Mouse (Mus musculus): ENCODE results near the gene Dhrs7.
"Not testable (repeated sequence)": the region's sequence is repeated elsewhere in the genome, so short reads cannot be mapped to it uniquely, and the experiment has no call there.

Dhrs7 gene

DNA sequence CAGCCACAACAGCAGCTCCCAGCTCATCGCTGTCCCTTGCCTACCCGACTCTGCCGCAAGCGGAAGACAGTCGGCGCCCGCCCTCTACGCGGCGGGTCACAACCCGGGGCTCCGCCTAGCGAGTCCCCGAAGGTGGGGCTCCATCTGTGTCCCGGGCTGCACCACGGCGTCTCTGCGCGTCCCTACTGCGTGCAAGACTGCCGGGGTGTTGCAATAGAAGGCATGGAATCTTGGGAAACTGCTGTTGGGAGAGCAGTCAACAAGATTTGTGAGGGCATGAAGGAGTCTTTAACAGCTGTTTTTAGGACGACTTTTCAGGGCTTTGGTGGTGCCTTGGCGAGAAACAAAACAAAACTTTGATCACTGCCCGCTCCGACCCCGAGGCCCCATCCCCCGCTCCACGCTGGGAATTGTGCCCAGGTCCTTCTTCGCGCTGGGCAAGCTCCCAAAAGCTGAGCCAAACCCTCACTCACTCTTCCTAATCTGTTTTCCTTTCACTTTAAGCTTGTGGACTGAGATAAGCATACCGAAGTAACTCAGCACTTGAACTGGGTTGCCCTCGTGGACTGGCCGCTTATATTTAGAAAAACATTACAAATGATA lies at the start of gene Dhrs7:
Dhrs7 (minus strand) TSS at position 175 of the 603 bp plus-strand sequence.
- DNase-seq (ENCODE audit: low spot score) = peak; percentile 84

DNA sequence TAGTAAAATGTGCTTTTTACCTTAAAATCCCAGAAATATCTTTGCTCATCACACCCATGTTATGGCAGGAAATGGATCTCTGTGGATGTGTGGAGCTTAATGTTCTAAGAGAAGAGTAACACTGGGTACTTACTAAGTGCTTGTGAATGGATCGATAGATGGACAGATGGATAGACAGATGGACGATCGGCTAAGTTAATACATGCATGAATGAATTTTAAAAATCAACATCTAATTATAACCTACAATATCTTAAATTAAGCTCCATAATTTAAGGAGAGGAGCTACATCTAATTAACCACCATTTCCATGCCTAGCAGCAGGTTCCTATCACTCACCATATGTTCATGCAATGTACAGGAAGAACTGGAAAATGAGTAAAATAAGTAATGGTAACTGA lies 45.3 kb upstream of the Dhrs7 start:
- DNase-seq (ENCODE audit: low spot score) = no peak

DNA sequence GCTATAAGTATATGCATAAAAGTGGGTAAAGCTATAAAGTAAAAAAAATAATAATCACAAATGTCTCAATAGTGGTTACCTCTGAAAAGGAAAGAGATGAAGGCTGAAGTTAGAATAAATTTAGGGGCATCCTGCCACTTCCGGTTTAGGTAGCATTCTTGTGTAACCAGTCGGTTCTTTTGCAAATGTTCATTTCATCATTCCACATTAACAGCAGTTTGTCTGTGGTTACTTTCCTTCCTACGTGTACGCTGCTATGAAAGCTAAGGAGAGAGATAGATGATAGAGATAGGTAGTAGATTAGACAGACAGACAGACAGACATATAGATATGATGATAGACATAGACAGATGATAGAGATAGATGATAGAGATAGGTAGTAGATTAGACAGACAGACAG lies 39.4 kb upstream of the Dhrs7 start:
- DNase-seq (ENCODE audit: low spot score) = no peak

DNA sequence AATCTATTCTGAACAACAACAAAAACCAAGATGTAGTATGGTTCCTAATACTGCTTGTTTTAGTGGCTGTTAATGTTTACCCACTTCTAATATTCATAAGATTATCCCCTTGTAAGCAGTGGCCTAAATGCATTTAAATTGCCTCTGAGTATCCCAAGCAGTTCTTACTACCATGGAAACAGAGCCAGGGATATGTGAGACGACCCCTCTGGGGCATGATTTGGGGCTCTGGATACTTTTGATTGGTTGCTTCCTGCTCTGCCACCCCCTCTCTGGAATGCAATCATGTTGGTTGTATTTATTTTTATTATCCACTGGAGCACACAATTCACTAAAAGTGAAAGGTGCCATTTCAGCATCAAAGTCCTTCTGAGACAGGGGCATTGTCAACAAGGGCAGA lies 35.3 kb upstream of the Dhrs7 start:
- no peak for DNase-seq (ENCODE audit: low spot score)

DNA sequence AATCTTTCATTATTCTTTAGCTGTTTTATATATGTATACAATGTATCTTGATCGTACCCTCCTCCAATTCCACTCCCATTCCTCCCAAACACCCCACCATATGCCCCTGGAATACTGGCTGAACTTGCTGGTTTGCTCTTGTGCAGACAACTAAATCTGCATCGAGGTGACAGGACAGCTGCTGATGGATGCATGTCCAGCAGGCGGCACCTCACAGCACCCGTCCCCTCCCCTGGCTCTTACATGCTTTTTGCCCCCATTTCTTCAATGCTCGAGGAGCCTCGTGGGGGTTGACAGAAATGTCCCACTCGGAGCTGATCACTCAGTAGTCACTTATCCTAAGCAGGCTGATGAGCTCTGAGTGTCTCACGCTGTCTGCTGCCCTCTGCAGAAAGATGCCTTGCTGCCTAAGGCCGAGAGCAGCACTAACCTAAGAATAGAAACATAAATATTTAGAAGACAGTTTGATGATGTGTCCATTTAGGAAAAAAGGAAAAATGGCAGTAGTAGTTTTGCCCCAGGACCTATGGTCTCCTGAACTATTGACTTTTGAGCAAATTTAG lies 30.3 kb upstream of the Dhrs7 start:
- DNase-seq (ENCODE audit: low spot score) = no peak

DNA sequence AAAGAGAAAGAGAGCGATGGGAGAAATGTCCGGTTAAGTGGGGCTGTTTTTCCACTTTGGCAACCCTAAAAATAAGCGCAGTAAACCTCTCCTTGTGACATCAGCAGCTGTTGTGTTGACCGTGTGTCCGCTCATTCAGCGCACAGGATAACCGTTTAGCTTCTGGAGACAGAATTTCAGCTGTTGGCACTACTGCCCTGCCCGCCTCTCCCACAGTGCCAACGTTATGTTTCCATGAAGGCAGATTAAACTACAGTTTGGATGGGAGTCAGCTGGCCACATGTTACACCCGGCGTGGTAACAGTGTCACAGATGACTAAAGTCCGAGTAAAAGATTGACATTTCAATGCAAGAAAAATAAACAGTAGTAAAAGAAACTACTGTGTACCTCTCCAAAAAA lies 29.7 kb upstream of the Dhrs7 start:
- DNase-seq (ENCODE audit: low spot score) = no peak

DNA sequence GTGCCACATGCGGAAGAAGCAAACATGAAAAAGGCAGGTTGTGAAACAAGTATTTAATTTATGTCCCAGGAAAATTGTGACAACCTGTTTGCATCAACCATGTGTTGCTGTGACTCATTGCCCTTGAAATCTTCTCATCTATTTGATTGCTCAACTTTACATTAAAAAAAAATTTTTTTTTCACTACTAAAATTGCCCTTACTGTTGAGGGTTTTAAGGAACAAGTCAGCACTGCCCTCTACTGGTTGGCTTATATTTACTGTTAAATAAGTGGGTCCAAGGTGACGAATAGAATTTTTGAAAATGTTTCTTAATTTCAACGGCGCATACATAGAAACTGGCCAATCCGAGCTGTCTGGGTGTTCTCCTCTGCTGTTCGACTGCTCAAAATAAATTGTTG lies 29.2 kb upstream of the Dhrs7 start:
- no peak for DNase-seq (ENCODE audit: low spot score)

DNA sequence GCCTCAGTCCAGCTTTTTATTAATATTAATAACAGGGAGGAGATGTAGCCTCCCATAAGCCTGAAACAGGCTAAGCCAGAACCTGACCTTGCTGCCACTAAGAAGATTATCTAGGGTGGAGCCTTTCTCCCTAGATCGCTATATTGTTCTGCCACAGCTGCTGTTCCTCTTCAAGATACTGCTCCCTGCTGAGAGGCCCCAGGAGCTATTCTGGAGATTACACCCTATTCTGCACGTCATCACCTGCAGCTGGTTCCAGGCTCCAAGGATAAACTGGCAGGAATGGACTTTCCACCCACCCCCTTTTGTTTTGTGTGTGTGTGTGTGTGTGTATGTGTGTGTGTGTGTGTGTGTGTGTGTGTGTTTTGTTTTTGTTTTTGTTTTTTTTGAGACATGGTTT lies 23.6 kb upstream of the Dhrs7 start:
- not testable (repeated sequence) for DNase-seq (ENCODE audit: low spot score)

DNA sequence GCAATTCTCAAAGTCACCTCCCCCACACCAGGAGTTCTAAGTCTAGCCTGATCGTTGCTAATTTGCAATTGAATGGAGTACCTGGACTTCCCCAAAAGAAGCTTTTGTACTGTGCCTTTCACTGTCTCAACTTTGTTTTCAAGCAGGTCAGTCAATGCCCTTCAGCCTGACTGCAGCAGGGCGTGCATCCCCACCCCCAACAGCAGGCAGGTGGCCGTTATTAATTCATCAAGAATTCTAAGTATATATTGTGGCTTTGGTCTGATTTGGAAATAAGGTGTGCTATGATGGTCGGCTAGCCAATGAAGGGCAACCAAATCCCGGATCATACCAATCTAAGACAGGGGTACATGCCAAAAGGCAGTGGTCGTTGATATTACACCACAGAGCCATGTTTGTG lies 23.0 kb upstream of the Dhrs7 start:
- not testable (repeated sequence) for DNase-seq (ENCODE audit: low spot score)

DNA sequence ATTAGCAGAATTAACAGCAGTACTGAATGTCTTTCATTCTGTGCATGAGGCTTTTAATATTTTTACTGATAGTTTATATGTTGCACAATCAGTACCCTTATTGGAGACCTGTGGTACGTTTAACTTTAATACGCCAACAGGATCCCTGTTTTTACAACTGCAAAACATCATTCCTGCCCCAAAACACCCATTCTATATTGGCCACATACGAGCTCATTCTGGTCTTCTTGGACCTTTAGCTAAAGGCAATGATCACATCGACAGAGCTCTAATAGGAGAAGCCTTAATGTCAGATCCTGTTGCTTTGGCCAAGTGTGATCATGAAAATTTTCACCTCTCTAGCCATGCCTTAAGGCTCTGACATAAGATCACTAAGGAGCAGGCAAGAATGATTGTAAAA lies 21.9 kb upstream of the Dhrs7 start:
- DNase-seq (ENCODE audit: low spot score) = not testable (repeated sequence)

DNA sequence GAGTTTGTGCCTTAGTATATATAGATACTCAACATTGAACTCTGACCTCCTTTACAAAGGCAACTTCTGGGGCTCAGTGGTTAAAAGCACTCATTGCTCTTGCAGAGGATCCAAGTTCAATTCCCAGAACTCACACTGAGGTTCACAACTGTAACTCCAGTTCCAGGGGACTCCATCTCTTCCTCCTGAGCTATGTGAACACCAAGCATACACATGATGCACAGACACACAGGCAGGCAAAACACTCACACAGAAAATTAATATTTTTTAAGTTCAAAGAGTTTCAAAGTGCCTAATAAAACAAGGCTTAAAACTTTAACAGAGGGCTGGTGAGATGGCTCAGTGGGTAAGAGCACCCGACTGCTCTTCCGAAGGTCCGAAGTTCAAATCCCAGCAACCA lies 18.9 kb upstream of the Dhrs7 start:
- DNase-seq (ENCODE audit: low spot score) = no peak

DNA sequence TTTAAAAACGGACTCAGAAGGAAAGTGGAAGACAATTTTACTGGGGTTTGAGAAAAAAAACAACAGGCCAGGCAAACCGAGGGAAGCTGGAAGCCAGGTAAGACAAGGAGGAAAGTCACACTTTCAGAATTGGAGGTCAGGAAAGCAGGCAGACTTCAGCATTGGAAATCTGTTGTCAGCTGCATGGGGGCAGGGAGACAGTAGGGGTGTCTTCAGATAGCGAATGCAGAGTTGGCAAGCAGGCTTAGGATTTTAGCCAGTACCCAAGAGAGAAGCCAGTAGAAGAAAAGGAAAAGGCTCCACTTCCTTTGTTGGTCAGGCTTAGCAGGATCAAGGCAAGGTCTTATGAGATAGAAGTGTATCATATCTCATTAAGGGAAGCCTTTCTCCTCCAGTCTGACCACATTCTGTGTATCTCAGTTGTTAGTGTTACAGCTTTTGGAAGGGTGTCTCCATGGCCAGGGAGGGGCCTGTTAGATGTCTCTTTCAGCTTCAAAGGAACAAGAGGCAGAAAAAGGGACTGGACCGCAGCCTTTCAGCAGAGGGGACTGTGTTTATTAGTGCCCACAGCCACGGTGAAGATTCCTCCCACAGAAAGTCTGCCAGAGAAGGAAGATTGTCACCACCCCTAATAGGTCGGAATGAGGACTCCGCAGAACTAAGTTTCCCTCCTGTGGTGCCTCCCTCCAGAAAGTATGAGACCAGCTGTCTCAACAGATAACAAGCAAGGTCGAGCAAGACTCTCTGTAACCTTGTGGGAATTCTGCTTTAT lies 18.0 kb upstream of the Dhrs7 start:
- DNase-seq (ENCODE audit: low spot score) = no peak

DNA sequence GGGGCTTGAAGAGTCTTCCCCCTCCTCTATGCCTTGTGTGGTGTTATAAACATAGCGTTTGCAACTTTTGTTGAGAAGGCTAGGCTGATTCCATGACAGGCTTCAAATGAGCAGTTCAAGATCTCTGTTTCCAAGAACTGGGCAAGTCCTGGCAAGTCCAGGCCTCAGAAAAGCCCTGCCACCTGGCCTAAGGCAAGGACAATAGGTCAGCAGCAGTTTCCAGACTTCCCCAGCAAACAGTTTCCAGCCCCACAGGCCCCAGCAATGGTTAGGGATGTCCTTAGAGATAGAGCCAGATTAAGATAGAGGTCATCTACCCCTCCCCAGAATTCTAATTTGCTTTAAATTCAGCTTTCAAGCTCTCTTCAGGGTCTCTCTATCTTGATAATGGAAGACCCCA lies 17.2 kb upstream of the Dhrs7 start:
- no peak for DNase-seq (ENCODE audit: low spot score)

DNA sequence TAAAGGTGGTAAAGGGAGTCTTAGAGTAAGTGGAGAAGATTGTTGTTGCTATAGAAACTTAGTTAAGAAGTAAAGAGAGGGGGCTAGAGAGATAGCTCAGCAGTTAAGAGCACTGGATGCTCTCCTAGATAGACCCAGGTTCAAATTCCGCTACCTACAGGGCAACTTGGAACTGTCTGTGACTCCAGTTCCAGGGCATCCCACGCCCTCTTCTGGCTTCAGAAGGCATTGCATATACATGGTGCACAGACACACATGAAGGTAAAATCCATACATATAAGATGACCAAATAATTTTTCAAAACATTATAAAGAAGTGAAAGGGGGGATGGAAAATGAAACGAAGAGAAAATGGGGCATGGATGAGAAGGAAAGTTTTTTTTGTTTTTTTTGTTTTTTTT lies 14.9 kb upstream of the Dhrs7 start:
- DNase-seq (ENCODE audit: low spot score) = no peak

DNA sequence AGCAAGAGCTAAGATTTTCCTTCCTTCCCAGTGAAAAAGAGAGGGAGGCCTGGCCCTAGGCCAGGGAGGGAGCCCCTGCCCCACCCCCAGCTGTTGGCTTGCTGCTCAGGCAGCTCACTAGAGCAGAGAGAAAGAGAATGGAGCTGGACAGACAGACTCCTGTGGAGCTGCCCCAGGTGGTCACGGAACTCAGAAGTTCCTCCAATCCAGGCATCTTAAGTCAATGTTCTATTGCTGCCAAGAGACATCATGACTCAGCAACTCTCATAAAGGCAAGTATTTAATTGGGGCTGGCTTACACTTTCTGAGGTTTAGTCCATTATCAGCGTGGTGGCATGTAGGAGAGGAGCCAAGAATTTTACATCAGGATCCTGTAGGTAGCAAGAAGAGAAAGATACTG lies 10.1 kb upstream of the Dhrs7 start:
- DNase-seq (ENCODE audit: low spot score) = no peak

DNA sequence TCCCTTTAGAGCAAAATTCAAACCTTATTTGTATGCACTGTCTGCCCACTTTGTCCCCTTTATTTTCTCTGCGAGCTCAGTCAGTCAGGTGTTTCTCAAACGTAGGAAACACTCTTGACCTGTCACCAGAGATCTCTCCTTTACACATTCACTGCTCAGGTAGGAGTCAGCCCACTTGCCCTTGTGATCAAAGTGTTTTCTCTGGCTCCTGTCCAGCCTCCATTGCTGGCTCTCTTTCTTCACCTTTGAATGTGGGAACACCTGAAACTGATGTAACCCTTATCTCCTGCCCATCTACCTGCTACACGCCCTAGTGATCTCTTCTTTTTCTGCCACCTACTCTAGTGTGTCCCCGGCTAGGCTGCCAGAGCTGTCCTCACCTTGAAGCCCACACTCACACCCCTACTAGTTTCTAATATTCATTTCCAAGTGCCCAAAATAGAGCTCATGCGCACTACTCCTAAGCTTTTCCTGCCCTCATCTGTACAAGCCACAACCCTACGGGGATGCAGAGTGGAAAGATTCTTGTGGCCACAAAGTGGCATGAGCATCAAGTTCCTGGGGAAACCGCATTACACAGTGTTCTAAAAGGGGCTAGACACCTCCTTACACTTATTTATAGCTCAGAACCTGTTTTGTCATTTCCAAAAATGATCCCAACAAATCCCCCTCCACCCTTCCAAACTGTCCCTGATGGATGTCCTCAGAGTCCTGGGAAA lies 9.5 kb upstream of the Dhrs7 start:
- no peak for DNase-seq (ENCODE audit: low spot score)

DNA sequence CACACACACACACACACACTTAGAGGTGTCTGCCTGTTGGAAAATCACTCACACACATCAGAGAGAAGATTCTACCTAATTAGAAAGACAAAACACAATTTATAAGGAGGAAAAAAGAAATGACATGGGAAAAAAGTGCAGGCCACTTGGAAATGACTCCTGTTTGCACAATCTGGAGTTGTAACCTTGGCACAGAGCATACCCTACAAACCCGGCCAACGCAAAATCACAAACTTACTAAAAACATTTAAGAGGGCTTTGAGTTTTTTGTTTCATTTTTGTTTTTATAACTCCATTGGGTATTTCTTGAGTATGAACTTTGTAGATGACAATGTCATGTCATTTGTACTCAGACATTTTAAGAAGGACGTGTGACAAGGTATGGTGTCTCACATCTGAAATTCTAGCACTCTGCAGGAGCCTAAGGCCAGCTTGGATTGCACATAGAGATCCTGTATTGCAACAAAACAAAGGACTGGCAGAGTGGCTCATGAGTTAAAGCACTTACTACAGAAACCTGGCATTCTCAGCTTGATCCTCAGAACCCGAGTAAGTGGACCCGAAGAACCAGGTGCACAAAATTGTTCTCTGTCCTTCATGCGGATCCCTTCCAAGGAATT lies 6.9 kb upstream of the Dhrs7 start:
- no peak for DNase-seq (ENCODE audit: low spot score)

DNA sequence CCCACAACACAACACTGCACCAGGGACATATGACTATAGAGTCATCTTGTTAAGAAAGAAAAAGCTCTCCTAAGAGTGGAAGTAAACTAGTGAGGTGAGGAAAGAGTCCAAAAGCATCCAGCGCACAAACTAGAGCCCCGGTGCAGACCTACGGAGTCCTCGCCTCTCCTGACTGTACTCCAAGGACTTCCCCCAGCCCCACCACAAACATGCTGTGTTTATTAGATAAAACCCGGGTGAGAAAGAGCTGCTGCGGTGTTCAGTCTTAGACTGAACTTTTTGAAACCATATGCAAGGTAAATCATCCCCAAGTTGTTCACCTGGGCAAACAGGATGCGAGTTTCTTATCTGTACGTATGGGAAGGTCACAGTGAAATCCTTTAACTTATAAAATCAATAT lies 6.2 kb upstream of the Dhrs7 start:
- DNase-seq (ENCODE audit: low spot score) = no peak

DNA sequence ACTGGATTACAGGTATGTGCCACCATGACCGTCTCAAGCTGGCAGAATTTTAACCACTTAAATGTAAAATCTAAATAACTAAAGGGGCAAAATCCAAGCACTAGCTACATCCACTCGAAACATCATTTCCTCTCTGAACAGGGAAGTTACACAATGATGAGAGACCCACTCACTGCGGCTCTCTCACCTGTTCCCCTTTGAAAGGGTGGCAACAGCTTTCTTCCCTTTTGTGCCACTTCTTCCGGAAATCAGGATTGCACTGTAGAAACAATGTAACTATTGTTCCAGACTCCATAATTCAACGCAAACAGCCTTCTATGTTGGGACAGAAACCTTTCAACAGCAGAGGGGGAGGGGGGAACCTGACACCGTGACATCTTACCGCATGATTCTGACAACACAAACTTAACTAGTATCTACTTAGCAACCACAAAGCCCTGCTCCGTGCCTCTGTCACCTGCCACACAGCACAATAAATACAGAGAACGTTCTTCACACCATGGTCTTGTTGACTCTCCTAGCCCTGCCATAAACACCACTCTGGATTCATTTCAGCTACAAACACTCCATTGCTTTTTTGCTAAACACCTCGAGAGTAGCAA lies 3.3 kb upstream of the Dhrs7 start:
- no peak for DNase-seq (ENCODE audit: low spot score)

DNA sequence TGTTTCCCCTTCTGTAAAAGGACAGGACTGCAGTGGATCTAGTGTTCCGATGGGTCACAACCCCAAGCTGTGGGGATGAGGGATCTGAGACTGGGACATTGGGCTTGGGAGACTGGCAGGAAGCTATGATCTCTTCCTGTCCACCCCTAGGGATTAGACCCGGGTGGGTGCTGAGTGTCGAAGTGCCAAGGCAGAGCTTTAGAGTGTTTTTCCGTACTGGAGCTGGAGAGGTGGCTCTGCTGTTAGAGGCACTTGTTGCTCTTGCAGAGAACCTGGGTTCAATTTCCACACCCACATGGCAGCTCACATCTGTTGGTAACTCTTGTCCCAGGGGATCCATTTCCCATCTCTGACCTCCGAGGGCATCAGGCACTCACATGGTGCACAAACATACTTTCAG lies 1.3 kb upstream of the Dhrs7 start:
- no peak for DNase-seq (ENCODE audit: low spot score)

DNA sequence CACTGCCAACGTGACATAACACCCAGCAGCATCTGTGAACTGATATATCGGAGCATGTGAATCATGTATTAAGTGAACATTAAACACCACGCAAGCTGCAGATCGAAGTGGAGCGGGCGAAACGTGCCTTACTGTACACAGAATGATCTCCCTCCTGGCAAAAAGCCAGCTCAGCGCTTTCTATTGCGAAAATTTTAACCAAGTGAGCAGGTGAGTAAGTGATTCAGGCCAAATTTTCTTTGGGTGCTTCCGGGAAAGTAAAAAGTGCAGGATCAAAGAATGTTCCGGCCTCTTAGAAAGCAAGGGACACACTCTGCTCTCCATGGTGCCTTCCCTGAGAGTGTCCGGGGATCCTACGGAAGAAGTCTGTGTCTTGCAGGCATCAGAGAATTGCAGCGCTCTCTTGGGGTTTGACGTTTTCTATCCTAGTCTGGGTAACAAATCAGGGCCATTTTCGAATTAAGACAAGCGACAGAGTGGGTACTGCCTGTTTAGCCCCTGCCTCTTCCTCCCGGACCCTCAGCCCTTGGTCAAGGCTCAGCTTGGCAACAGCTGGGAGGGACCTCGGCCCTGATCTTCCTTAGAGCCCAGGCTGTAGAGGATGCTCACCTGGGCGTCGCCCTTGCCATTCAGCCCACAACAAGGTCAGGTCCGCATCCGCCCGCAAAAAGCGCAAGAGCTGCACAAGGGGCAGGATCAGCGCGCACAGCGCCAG lies 532 bp downstream of the Dhrs7 start:
- peak; percentile 44 for DNase-seq (ENCODE audit: low spot score)

DNA sequence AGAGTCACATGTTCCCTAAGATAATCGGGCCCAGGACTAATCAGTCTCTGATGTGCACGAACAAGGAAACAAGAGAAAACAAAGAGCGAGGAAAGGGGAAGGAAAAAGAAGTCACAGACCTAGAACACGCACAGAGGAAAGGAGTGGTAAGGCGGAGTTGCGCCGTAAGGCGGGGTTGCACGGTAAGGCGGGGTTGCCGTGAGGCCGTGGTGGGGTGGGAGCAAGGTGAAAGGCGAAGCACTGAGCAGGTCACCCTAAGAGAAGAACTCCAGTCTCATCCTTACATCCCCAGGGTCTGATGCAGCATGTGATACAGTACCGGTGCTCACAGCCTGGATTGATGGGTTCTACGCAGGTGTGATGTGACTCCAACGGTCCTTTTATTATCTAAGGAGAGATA lies 8.9 kb downstream of the Dhrs7 start:
- DNase-seq (ENCODE audit: low spot score) = no peak
